Mouse (Mus musculus) cerebellum, adult 2 months (tissue): ENCODE measurements around the gene Acacb.

ENCODE experiments used
- CTCF ChIP-seq: fragments of 200-500 bp; IDR thresholded peaks from 2 replicates; pipeline ENCODE4 v1.5.1; 2011; ENCODE audit warnings: low read depth, mild to moderate bottlenecking, control low read depth, low read length, moderate library complexity, borderline replicate concordance; ENCODE audit not compliant: insufficient read depth
- POLR2A ChIP-seq: fragments of 200-500 bp; IDR thresholded peaks from 2 replicates; pipeline ENCODE4 v1.6.1; 2011; ENCODE audit warnings: low read length, control low read depth, borderline replicate concordance; ENCODE audit not compliant: insufficient read depth

DNA sequence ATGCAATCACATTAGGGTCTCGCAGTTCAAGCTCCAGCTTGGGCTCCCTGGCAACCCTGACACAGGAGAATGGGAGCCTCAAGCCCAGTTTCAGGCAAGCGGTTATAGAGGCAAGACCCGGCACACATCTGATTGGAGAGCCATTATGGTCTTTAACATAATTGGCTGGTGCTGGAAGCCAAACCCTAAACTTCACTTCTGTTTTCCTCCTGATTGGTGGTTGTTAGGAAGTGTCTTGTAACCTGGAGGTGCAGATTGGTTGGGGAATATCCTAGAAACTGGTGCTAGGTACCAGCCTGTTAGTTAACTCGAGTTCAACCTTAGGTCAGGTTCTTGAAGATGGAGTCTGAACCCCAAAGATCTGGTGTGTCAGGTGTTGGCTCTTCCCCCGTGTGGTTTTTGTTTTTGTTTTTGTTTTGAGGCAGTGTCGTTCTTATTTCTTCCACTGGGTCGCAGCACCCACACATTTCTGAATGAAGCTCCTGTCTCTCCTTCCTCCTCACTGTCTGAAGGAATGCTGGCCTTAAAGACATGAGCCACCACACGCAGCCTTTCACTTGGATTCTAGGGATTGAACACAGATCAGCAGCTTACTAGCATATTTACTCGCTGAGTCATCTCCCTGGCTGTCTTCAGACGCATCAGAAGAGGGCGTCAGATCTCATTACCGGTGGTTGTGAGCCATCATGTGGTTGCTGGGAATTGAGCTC lies 15.9 kb downstream of the Acacb start:
- no peak for TF ChIP-seq CTCF
- no peak for TF ChIP-seq POLR2A
